9 mouse cellular contexts compared by ENCODE assay signal in genomic region chr10:62866035-62866791, GRCm38 (mm10). TPM values are rescaled to one million over a fixed set of nuclear protein-coding genes. Genes with fewer than 3 reads are reported as not detected.
DNase-seq lines count a peak whose midpoint lies in the region; ATAC-seq lines count a peak whose summit lies in the region.
"Had no signal": no experiment of that assay in that cellular context is flagged by ENCODE, and none has a peak within 500 bp of the region (broad histone marks: within the 10 kb centered on the region; RNA-seq: fewer than 3 reads in every experiment).

No protein-coding gene starts in this region.

- peak overlapping the region; percentile 79 for H3K9ac ChIP-seq in forebrain, embryonic 14.5 days (ENCODE audit: low read length)

- peak; percentile 33; the same call in 1 of the 2 replicates for ATAC-seq in forebrain, embryonic 14.5 days
- no peak for ATAC-seq in granulocyte monocyte progenitor cell, adult 5-6 weeks (replicated peaks; ENCODE audit: poor library complexity, severe bottlenecking)

- H3K4me1 ChIP-seq in forebrain, embryonic 14.5 days (ENCODE audit: control insufficient read depth, insufficient read depth, low read length), result peaks cover 21% of the 10 kb centered on the region

- H3K36me3 ChIP-seq in forebrain, embryonic 14.5 days (ENCODE audit: control insufficient read depth, insufficient read depth, low read length), result no peaks in the 10 kb centered on the region

- DNase-seq in urinary bladder, postnatal 14 days (ENCODE audit: low spot score), result peak; percentile 7
- no peak for DNase-seq in urinary bladder, postnatal 4 days (ENCODE audit: low spot score in 2 of 2)
- DNase-seq in forebrain, embryonic 14.5 days (ENCODE audit: low spot score), result peak; percentile 41
- peak; percentile 34 for DNase-seq in heart, postnatal 25 days (ENCODE audit: low spot score)
- DNase-seq in layer of hippocampus, postnatal 10 days (ENCODE audit: low spot score in 2 of 2), result peak; percentile 65 to 71
- peak; percentile 44 for DNase-seq in lung, postnatal 14 days
- DNase-seq in skeletal muscle tissue, adult 2 months (ENCODE audit: low read depth, low spot score), result peak; percentile 57

- intact Hi-C loops in heart, postnatal 25 days (cut with DNase I), result loop anchor here (5.0 kb wide), 1 partner anchor 156 kb away; the partner anchor contains the start of genes Hnrnph3 and Pbld2

- peak overlapping the region; percentile 66 for H3K4me2 ChIP-seq in forebrain, embryonic 14.5 days (ENCODE audit: low read length)

- no peaks in the 10 kb centered on the region for H3K9me3 ChIP-seq in forebrain, embryonic 14.5 days (replicated peaks; ENCODE audit: control insufficient read depth, low read length)

- 16% methylated on average over 11 of the region's 11 CpGs for WGBS in forebrain, embryonic 14.5 days

- H3K27me3 ChIP-seq in forebrain, embryonic 14.5 days (replicated peaks; ENCODE audit: control insufficient read depth, insufficient read depth, low read length), result no peaks in the 10 kb centered on the region
- H3K27me3 ChIP-seq: Patski had no signal

- H3K27ac ChIP-seq in forebrain, embryonic 14.5 days (ENCODE audit: low read depth, low read length), result peak overlapping the region; percentile 94

- H3K4me3 ChIP-seq in forebrain, embryonic 14.5 days (ENCODE audit: low read depth, low read length), result peak overlapping the region; percentile 43

RNA-seq across cellular contexts. Expression of gene Tet1, which starts 42.6 kb away (rescaled TPM):
- polyA plus RNA-seq in forebrain, embryonic 14.5 days (2014; fragmentation: Nextera tagmentation; extraction: Ambion mirVana), result 25.0 and 38.1 TPM in 2 replicates
- 10 to 100 TPM; 11.0 to 12.7 TPM for total RNA-seq in heart, postnatal 25 days (2021)
- total RNA-seq in layer of hippocampus, postnatal 10 days (2021), result 10 to 100 TPM; 54.0 to 56.4 TPM
- total RNA-seq in granulocyte monocyte progenitor cell, adult 5-6 weeks (2014; fragmentation: Nextera tagmentation), result 12.8 and 21.1 TPM in 2 replicates
- 7.5 and 8.6 TPM in 2 replicates for total RNA-seq in granulocyte monocyte progenitor cell, adult 5-6 weeks (2017)

RNA-seq across cellular contexts. Expression of gene Slc25a16, which starts 54.2 kb away (rescaled TPM):
- polyA plus RNA-seq in forebrain, embryonic 14.5 days (2014; fragmentation: Nextera tagmentation; extraction: Ambion mirVana), result 16.7 and 17.1 TPM in 2 replicates
- total RNA-seq in heart, postnatal 25 days (2021), result 10 to 100 TPM; 23.0 to 23.2 TPM
- 10 to 100 TPM; 37.2 to 37.9 TPM for total RNA-seq in layer of hippocampus, postnatal 10 days (2021)
- 15.7 and 24.2 TPM in 2 replicates for total RNA-seq in granulocyte monocyte progenitor cell, adult 5-6 weeks (2014; fragmentation: Nextera tagmentation)
- 17.6 and 19.0 TPM in 2 replicates for total RNA-seq in granulocyte monocyte progenitor cell, adult 5-6 weeks (2017)

Comparison
In these comparisons a context has a peak if more than half of its experiments do, and no peak if none do; other contexts are left out.
1. DNase-seq: peak in urinary bladder, postnatal 14 days (single experiment), forebrain, embryonic 14.5 days (single experiment), heart, postnatal 25 days (single experiment), layer of hippocampus, postnatal 10 days (2 of 2), lung, postnatal 14 days (single experiment) and skeletal muscle tissue, adult 2 months (single experiment); none in urinary bladder, postnatal 4 days (0 of 2).